Mouse (Mus musculus) CD4-positive helper T cell, adult 2 months (primary cell): ENCODE measurements at regions not wholly inside any gene's neighbourhood (a gene's known extent, or its start where the extent isn't known, plus 50 kb on each side); places are given as distances from the start of the nearest gene placed in this dataset.

Experiments used
- DNase-seq: peaks from one replicate; pipeline ENCODE4 v3.0.0-alpha.2; 2012; ENCODE audit warnings: low read depth, missing footprints, low spot score

DNA sequence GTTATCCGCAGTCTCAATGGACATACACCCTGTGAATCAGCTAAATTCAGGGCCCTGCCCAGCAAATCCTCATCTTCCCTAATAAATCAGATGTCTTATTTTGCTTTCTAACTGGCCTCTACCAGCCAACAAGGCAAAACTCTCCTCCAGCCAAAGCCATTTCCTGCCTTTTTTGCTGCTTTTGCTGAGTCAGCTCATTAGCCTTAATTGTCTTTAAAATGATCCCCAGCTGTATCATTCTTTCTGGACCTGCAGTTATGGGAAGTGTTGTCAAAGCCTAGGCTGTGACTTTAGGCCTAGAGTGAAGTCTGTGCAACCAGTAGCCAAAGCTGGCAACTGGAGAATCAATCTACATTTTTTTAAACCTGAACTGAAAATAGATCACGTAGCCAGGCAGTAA, 81.4 kb downstream of the Mtpn start:
- no peak for DNase-seq

- no peak for DNase-seq
Observed at GRCm38 (mm10) chr6:35445007-35445406, 94.7 kb downstream of the Mtpn start.

GRCm38 (mm10) chr6:35426301-35426700, 100.4 kb upstream of the Fam180a start:
- no peak for DNase-seq

GRCm38 (mm10) chr6:35424521-35424920, 98.6 kb upstream of the Fam180a start:
- no peak for DNase-seq

DNA sequence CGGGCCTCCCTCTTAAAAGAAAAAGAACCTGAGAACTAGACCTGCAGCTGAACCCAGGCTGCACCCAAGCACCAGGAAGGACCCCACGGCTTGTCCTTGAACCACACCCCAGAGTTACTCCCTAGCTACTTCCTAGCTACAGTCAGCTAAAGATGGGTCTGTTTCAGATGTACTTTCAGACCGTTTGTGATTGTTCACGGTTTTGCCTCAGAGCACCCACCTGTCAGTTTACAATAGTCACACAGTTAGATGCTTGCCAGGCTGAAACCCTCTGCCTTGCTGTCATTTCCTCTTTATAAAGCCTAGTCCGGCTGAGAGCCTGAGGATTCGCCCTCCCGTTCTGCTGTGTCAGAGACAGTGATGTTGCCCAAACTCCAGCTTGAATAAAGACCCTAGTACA, 95.0 kb upstream of the Fam180a start:
- DNase-seq, result no peak

GRCm38 (mm10) chr6:35405044-35405443, 79.1 kb upstream of the Fam180a start:
- no peak for DNase-seq

DNA sequence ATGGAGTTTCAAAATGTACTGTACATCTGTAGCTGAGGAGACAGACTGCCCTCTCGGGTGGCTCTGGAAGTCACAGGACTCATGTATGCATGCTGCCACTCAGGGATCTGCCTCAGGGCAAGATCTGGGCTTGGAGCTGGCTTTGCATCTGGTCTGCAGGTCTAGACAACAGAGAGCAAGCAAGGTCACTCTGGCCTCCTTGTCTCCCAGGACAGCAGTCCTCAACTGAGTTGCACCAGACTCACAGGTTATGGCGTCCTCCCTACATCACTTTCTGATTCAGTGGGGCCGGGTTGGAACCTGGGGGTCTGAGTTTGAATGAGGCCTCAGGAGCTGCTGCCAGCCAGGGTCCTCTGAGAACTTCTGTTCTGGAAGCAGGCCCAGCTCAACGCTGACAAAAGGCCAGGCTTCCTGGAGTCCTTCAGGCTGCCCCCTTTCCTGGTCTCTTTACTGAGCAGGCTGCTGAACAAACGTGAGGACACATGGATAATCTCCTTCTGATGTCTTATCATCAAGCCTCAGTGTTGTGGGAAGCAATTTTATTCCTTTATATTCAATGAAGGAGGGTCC, 77.5 kb upstream of the Fam180a start:
- DNase-seq, result no peak

DNA sequence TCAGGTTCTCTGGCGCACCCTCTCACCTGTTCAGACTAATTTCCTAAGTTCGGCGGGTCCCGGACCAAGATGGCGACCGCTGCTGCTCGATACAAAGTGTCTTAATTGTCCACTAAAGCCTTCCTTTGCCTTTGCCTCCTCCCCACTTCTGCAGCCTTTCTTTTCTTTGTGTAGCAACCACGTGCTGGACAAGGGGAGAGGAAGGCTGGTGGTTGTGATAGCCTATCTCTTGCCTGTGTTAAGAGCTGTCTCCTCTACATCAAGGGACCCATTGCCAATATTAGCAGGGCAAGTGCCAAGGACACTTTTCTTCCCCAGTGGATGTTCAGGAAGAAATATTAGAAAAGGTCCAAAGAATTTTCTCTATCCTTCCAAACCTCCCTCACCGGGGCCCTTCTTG, 69.8 kb upstream of the Fam180a start:
- DNase-seq, result no peak

- DNase-seq, result no peak
Observed at GRCm38 (mm10) chr6:35388827-35389226, 62.9 kb upstream of the Fam180a start.

GRCm38 (mm10) chr6:35381536-35381935, 55.6 kb upstream of the Fam180a start:
- no peak for DNase-seq

DNA sequence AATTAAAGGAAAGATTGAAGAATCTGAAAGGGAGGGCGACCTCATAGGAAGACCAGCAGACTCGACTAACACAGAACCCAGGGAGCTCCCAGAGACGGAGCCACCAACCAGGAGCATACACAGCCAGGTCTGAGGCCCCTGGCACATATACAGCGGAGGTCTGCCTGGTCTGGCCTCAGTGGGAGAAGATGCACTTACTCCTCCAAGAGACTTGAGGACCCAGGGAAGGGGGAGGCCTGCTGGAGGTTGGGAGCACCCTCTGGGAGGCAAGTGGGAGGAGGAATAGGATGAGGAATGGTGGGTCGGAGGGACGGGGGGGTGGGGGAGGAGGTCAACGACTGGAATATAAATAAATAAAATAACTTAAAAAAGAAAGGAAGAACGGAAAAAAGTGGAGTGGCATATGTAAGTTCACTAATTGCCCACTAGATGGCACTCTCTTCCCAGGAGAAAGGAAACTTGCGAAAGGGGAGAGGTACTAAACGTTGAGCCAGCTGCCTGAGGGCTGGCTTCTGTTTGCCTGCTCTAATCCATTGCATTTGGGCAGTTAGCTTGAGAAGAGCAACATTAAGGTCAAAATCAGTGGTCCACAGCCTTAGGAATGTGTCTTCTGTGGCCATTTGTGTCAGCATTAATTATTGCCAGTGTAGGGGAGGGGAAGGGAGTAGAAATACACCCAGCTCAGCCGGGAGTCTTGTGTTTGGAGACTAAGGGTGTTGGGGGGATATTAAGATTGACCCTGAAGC, 55.0 kb upstream of the Fam180a start:
- peak; percentile 56 for DNase-seq

GRCm38 (mm10) chr6:35379890-35380289, 53.9 kb upstream of the Fam180a start:
- peak; percentile 82 for DNase-seq

GRCm38 (mm10) chr6:35378851-35379250, 52.9 kb upstream of the Fam180a start:
- DNase-seq, result no peak

DNA sequence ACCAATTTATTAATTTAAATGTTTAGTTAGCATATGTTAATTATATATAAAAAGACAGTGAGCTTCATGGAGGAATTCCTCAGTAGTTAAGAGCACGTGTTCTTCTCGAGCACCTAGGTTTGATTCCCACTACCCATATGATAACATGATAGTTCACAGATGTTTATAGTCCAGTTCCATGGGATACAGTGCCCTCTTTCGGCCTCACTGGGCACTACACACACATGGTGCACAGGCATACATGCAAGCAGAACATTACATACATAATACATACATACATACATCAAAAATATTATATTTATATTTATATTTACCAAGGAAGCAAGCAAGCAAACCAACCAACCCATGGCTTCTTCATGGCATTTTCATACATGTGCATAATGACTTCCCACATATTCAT, 51.6 kb upstream of the Fam180a start:
- DNase-seq, result no peak

- no peak for DNase-seq
Observed at GRCm38 (mm10) chr6:35376526-35376925, 50.6 kb upstream of the Fam180a start.
